In the genomic region with DNA sequence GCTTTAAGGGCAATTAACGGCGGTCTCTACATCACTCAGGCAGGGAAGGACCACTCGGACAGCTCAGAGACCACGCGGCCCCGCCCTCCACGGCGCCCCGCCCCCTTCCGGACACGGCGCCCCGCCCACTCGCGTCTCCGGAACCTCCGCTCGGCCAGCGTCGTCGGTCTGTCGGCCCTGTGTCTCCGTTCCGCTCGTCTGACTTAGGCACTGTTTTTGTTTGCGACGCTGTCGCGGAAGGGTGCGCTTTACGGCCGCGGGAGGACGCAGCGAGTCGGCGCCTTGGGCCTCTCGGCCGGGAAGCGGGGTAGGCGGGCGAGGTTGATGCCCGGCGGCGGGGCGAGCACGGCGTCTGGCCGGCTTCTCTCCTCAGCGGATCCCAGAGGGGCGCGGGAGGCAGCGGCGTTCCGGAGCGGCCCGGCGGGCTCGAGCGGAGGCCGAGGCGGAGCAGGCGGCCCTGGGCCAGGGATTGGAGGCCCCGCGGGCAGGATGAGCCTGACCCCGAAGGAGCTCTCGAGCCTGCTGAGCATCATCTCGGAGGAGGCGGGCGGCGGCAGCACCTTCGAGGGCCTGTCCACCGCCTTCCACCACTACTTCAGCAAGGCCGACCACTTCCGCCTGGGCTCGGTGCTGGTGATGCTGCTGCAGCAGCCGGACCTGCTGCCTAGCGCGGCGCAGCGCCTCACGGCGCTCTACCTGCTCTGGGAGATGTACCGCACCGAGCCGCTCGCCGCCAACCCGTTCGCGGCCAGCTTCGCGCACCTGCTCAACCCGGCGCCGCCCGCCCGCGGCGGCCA, we compare ENCODE assay signal across 8 mouse cellular contexts. TPM values are rescaled to one million over a fixed set of nuclear protein-coding genes. Genes with fewer than 3 reads are reported as not detected.
DNase-seq lines count a peak whose midpoint lies in the region; ATAC-seq and TF ChIP-seq lines count a peak whose summit lies in the region.

No protein-coding gene starts in this region.

- intact Hi-C loops in heart, postnatal 36 days (cut with DNase I), result loop anchor here (5.0 kb wide), 1 partner anchor 42 kb away; a partner anchor contains a TSS

- H3K9ac ChIP-seq in forebrain, embryonic 16.5 days (replicated peaks; ENCODE audit: low read depth, low read length), result peak overlapping the region; percentile 98
- peak overlapping the region; percentile 91 for H3K9ac ChIP-seq in lung, embryonic 14.5 days

- peaks cover 35% of the 10 kb centered on the region for H3K36me3 ChIP-seq in G1E (replicated peaks)
- peaks cover 25% of the 10 kb centered on the region for H3K36me3 ChIP-seq in forebrain, embryonic 16.5 days (ENCODE audit: control insufficient read depth, insufficient read depth)
- peaks cover 30% of the 10 kb centered on the region for H3K36me3 ChIP-seq in lung, embryonic 14.5 days (ENCODE audit: insufficient read depth)
- peaks cover 27% of the 10 kb centered on the region for H3K36me3 ChIP-seq in thymus, adult 2 months (ENCODE audit: control insufficient read depth, insufficient read depth, low read length)

- H3K4me3 ChIP-seq in G1E (ENCODE audit: low read depth, low read length), result peak overlapping the region; percentile 84
- peak overlapping the region; percentile 99 for H3K4me3 ChIP-seq in forebrain, embryonic 16.5 days (replicated peaks; ENCODE audit: low read length)
- H3K4me3 ChIP-seq in layer of hippocampus, adult 2 months, result peak overlapping the region; percentile 99
- peak overlapping the region; percentile 95 for H3K4me3 ChIP-seq in lung, embryonic 14.5 days (ENCODE audit: low read depth, low read length)
- peak overlapping the region; percentile 61 for H3K4me3 ChIP-seq in olfactory bulb, adult 2 months (ENCODE audit: insufficient read depth, low read depth, low read length)
- H3K4me3 ChIP-seq in thymus, adult 2 months (ENCODE audit: control insufficient read depth, insufficient read depth, low read length), result peak overlapping the region; percentile 67

- peaks cover 11% of the 10 kb centered on the region for H3K9me3 ChIP-seq in G1E (replicated peaks)
- peaks cover 2% of the 10 kb centered on the region; the same call in 1 of the 2 replicates for H3K9me3 ChIP-seq in forebrain, embryonic 16.5 days (ENCODE audit: control insufficient read depth, low read length)
- no peaks in the 10 kb centered on the region for H3K9me3 ChIP-seq in lung, embryonic 14.5 days (ENCODE audit: low read depth, low read length)

- TF ChIP-seq POLR2A in olfactory bulb, adult 2 months (IDR thresholded peaks at IDR 0.05; ENCODE audit: insufficient read depth, low read depth, low read length), result peak; percentile 86
- peak; percentile 49; the same call in 1 of the 2 replicates for TF ChIP-seq POLR2A in thymus, adult 2 months (IDR thresholded peaks at IDR 0.05; ENCODE audit: control insufficient read depth, extremely low read depth, insufficient read depth, low read length, poor library complexity)

- peak overlapping the region; percentile 94 for H3K4me2 ChIP-seq in forebrain, embryonic 16.5 days (ENCODE audit: low read length)
- H3K4me2 ChIP-seq in lung, embryonic 14.5 days, result peak overlapping the region; percentile 85

- WGBS in forebrain, embryonic 16.5 days, result under 1% methylated on average over 94 of the region's 100 CpGs
- whole genome bisulfite sequencing in lung, embryonic 14.5 days, result under 1% methylated on average over 94 of the region's 100 CpGs
- WGBS in olfactory bulb, adult 2 months, result under 1% methylated on average over 100 of the region's 100 CpGs
- under 1% methylated on average over 100 of the region's 100 CpGs for WGBS in thymus, adult 2 months

- peaks cover 33% of the 10 kb centered on the region for H3K4me1 ChIP-seq in G1E (ENCODE audit: insufficient read depth, low read depth, low read length)
- peaks cover 22% of the 10 kb centered on the region for H3K4me1 ChIP-seq in forebrain, embryonic 16.5 days (replicated peaks; ENCODE audit: control insufficient read depth, insufficient read depth, low read length)
- 0 out of 2 replicates have a peak, but pooled peaks cover 7% of the 10 kb centered on the region for H3K4me1 ChIP-seq in lung, embryonic 14.5 days (ENCODE audit: insufficient read depth)
- H3K4me1 ChIP-seq in olfactory bulb, adult 2 months (ENCODE audit: control insufficient read depth, insufficient read depth, low read length), result peaks cover 14% of the 10 kb centered on the region
- peaks cover 5% of the 10 kb centered on the region for H3K4me1 ChIP-seq in thymus, adult 2 months (replicated peaks; ENCODE audit: control insufficient read depth, insufficient read depth, low read length)

- peak; percentile 81 for ATAC-seq in G1E (ENCODE audit: extremely low read depth, insufficient number of reproducible peaks, low FRiP score, poor library complexity, severe bottlenecking)
- ATAC-seq in forebrain, embryonic 16.5 days, result peak; percentile 92
- ATAC-seq in lung, embryonic 14.5 days (ENCODE audit: insufficient read depth), result peak; percentile 93

- H3K27me3 ChIP-seq in G1E (ENCODE audit: insufficient read depth, low read length), result no peaks in the 10 kb centered on the region
- H3K27me3 ChIP-seq in forebrain, embryonic 16.5 days (replicated peaks; ENCODE audit: control insufficient read depth, insufficient read depth, low read length), result no peaks in the 10 kb centered on the region
- H3K27me3 ChIP-seq in lung, embryonic 14.5 days (ENCODE audit: insufficient read depth, low read length), result no peaks in the 10 kb centered on the region
- H3K27me3 ChIP-seq in thymus, adult 2 months (ENCODE audit: control insufficient read depth, insufficient read depth, low read length), result no peaks in the 10 kb centered on the region

- TF ChIP-seq CTCF in G1E (IDR thresholded peaks at IDR 0.05; ENCODE audit: low read depth, low read length), result no peak
- TF ChIP-seq CTCF in layer of hippocampus, adult 2 months (conservative IDR thresholded peaks at IDR 0.05), result no peak
- TF ChIP-seq CTCF in lung, embryonic 14.5 days (IDR thresholded peaks at IDR 0.05; ENCODE audit: low read depth), result no peak
- TF ChIP-seq CTCF in olfactory bulb, adult 2 months (IDR thresholded peaks at IDR 0.05; ENCODE audit: insufficient read depth, low read depth, low read length), result no peak
- TF ChIP-seq CTCF in thymus, adult 2 months (IDR thresholded peaks at IDR 0.05; ENCODE audit: borderline replicate concordance, control insufficient read depth, extremely low read depth, insufficient read depth, low read length, poor library complexity), result no peak

- peak; percentile 96 for DNase-seq in G1E (ENCODE audit: low spot score)
- peak; percentile 96 to 99 for DNase-seq in cerebellum, adult 18-20 months
- peak; percentile 97 to 99 for DNase-seq in heart, postnatal 36 days
- DNase-seq in layer of hippocampus, adult 2 months (ENCODE audit: low spot score in 2 of 2), result peak; percentile 98 to 99
- peak; percentile 99 for DNase-seq in lung, embryonic 14.5 days
- peak; percentile 98 for DNase-seq in thymus, adult 2 months

- H3K27ac ChIP-seq in forebrain, embryonic 16.5 days (ENCODE audit: low read length), result peak overlapping the region; percentile 89
- peak overlapping the region; percentile 93 for H3K27ac ChIP-seq in layer of hippocampus, adult 2 months
- H3K27ac ChIP-seq in lung, embryonic 14.5 days (ENCODE audit: low read depth), result peak overlapping the region; percentile 88
- H3K27ac ChIP-seq in olfactory bulb, adult 2 months (ENCODE audit: insufficient read depth, low read depth, low read length), result peak overlapping the region; percentile 65
- no peak overlapping the region for H3K27ac ChIP-seq in thymus, adult 2 months (ENCODE audit: control insufficient read depth, insufficient read depth, low read length)

RNA-seq across cellular contexts. Expression of a gene that starts 0.9 kb away (rescaled TPM):
- total RNA-seq in G1E (2014; fragmentation: Nextera tagmentation) (44.8 and 46.5 TPM in 2 replicates), G1E (2017) (37.9 and 41.2 TPM in 2 replicates)
- polyA plus RNA-seq in G1E (2012), result 117 and 176 TPM in 2 replicates
- polyA plus RNA-seq in forebrain, embryonic 16.5 days (2015; fragmentation: Nextera tagmentation; extraction: Ambion mirVana), result 11.9 and 13.7 TPM in 2 replicates
- total RNA-seq in heart, postnatal 36 days (2021), result 10 to 100 TPM; 13.8 to 14.7 TPM
- 10 to 100 TPM; 23.3 to 24.2 TPM for total RNA-seq in layer of hippocampus, adult 2 months (2021)
- 26.8 and 29.0 TPM in 2 replicates for polyA plus RNA-seq in lung, embryonic 14.5 days (2014; fragmentation: Nextera tagmentation; extraction: Ambion mirVana)
- not detected in 2 replicates for polyA plus RNA-seq in olfactory bulb, adult 2 months (2012; ENCODE audit: insufficient read depth, insufficient read length, low replicate concordance, missing spikeins)
- 37.3 and 50.9 TPM in 2 replicates for polyA plus RNA-seq in thymus, adult 2 months (2012; rRNA removed)

RNA-seq across cellular contexts. Expression of a gene that starts 41.5 kb away (rescaled TPM):
- total RNA-seq in G1E (2014; fragmentation: Nextera tagmentation), result 67.1 and 74.4 TPM in 2 replicates
- 93.6 and 108 TPM in 2 replicates for total RNA-seq in G1E (2017)
- 86.8 and 106 TPM in 2 replicates for polyA plus RNA-seq in G1E (2012)
- 20.0 and 20.5 TPM in 2 replicates for polyA plus RNA-seq in forebrain, embryonic 16.5 days (2015; fragmentation: Nextera tagmentation; extraction: Ambion mirVana)
- 10 to 100 TPM in 1 of 2 experiments, 1 to 10 TPM in 1; 7.7 to 10.3 TPM for total RNA-seq in heart, postnatal 36 days (2021)
- 10 to 100 TPM; 35.4 to 36.3 TPM for total RNA-seq in layer of hippocampus, adult 2 months (2021)
- 32.8 and 33.3 TPM in 2 replicates for polyA plus RNA-seq in lung, embryonic 14.5 days (2014; fragmentation: Nextera tagmentation; extraction: Ambion mirVana)
- polyA plus RNA-seq in olfactory bulb, adult 2 months (2012; ENCODE audit: insufficient read depth, insufficient read length, low replicate concordance, missing spikeins), result not detected in 2 replicates
- 16.6 and 21.4 TPM in 2 replicates for polyA plus RNA-seq in thymus, adult 2 months (2012; rRNA removed)

RNA-seq across cellular contexts. Expression of a gene that starts 57.2 kb away (rescaled TPM):
- 3.5 and 5.7 TPM in 2 replicates for total RNA-seq in G1E (2014; fragmentation: Nextera tagmentation)
- 6.9 and 8.4 TPM in 2 replicates for total RNA-seq in G1E (2017)
- polyA plus RNA-seq in G1E (2012), result 3.9 TPM in 2 replicates
- 10.6 and 13.0 TPM in 2 replicates for polyA plus RNA-seq in forebrain, embryonic 16.5 days (2015; fragmentation: Nextera tagmentation; extraction: Ambion mirVana)
- total RNA-seq in heart, postnatal 36 days (2021), result 1 to 10 TPM; 5.5 to 6.5 TPM
- total RNA-seq in layer of hippocampus, adult 2 months (2021), result 10 to 100 TPM; 10.6 to 14.3 TPM
- polyA plus RNA-seq in lung, embryonic 14.5 days (2014; fragmentation: Nextera tagmentation; extraction: Ambion mirVana), result 9.9 and 10.7 TPM in 2 replicates
- not detected in 2 replicates for polyA plus RNA-seq in olfactory bulb, adult 2 months (2012; ENCODE audit: insufficient read depth, insufficient read length, low replicate concordance, missing spikeins)
- polyA plus RNA-seq in thymus, adult 2 months (2012; rRNA removed), result 24.7 and 26.8 TPM in 2 replicates
